Mouse (Mus musculus) liver, embryonic 11.5 days (tissue): ENCODE data around the gene Rdm1. TPM values are rescaled to one million over a fixed set of nuclear protein-coding genes. Genes with fewer than 3 reads are reported as not detected.
A peak's percentile ranks its signal among the peaks of the same experiment; 100 is the strongest.
"Not testable (repeated sequence)": the region's sequence is repeated elsewhere in the genome, so short reads cannot be mapped to it uniquely, and the experiment has no call there.

ENCODE experiments used
- ATAC-seq: fragments of 200-750 bp; cut with Nextera tagmentation; replicated peaks from 2 replicates; pipeline ENCODE4 v1.8.0; 2017; ENCODE audit warnings: moderate number of reproducible peaks, mild to moderate bottlenecking, moderate TSS enrichment, moderate library complexity; ENCODE audit not compliant: low FRiP score
- DNase-seq: peaks from one replicate; pipeline ENCODE4 v3.0.0-alpha.2; 2017; ENCODE audit warnings: low spot score
- H3K27ac ChIP-seq: fragments of 300-500 bp; sonication (generic); 2 replicates; pipeline ENCODE4 v1.5.1; 2014; ENCODE audit warnings: mild to moderate bottlenecking, low read depth, low read length, control low read depth
- H3K27me3 ChIP-seq: fragments of 300-500 bp; sonication (generic); replicated peaks from 2 replicates; pipeline ENCODE4 v1.6.1; 2014; ENCODE audit warnings: low read length, mixed read lengths; ENCODE audit not compliant: control insufficient read depth, insufficient read depth
- H3K36me3 ChIP-seq: fragments of 300-500 bp; sonication (generic); 2 replicates; pipeline ENCODE4 v1.6.1; 2014; ENCODE audit warnings: mild to moderate bottlenecking, low read length, moderate library complexity, mixed read lengths; ENCODE audit not compliant: control insufficient read depth, insufficient read depth
- H3K4me1 ChIP-seq: fragments of 300-500 bp; sonication (generic); replicated peaks from 2 replicates; pipeline ENCODE4 v1.6.1; 2014; ENCODE audit warnings: low read length, mixed read lengths; ENCODE audit not compliant: control insufficient read depth, insufficient read depth
- H3K4me2 ChIP-seq: fragments of 300-500 bp; sonication (generic); 2 replicates; pipeline ENCODE4 v1.6.1; 2014; ENCODE audit warnings: mild to moderate bottlenecking, control low read depth, moderate library complexity
- H3K4me3 ChIP-seq: fragments of 300-500 bp; sonication (generic); 2 replicates; pipeline ENCODE4 v1.5.1; 2014; ENCODE audit warnings: low read depth, low read length, control low read depth
- H3K9ac ChIP-seq: fragments of 300-500 bp; sonication (generic); 2 replicates; pipeline ENCODE4 v1.6.1; 2014; ENCODE audit warnings: low read depth, low read length, control low read depth
- H3K9me3 ChIP-seq: fragments of 300-500 bp; sonication (generic); 2 replicates; pipeline ENCODE4 v1.6.1; 2016; ENCODE audit warnings: low read length, inconsistent platforms, mixed read lengths; ENCODE audit not compliant: control insufficient read depth
- WGBS: fragments of 180-500 bp; shearing (Covaris S2); extraction: QIAGEN DNeasy Blood & Tissue Kit; methylation state at CpG from one replicate; pipeline ENCODE4 v1.1.7; 2014; 5-methylcytosine and 5-hydroxymethylcytosine counted together
- polyA plus RNA-seq: library from polyadenylated mRNA; unstranded; fragments of >200 nt; fragmentation: Nextera tagmentation; extraction: Ambion mirVana; gene quantifications from 2 replicates; pipeline ENCODE4 v1.2.1, GENCODE M21; 2014

Rdm1 gene
- polyA plus RNA-seq, 1 experiment from 2014 or later: 15.3 TPM

- WGBS: 26% methylated on average over 5 of the region's 5 CpGs
- H3K4me1 ChIP-seq: peaks cover 6% of the 10 kb centered on the region; the same call in 1 of the 2 replicates
- DNase-seq: peak; percentile 69
- no peaks in the 10 kb centered on the region; the same call in 1 of the 2 replicates for H3K36me3 ChIP-seq
- H3K27me3 ChIP-seq: no peaks in the 10 kb centered on the region
- no peak overlapping the region for H3K4me2 ChIP-seq
- no peak overlapping the region for H3K9ac ChIP-seq
- H3K9me3 ChIP-seq: no peaks in the 10 kb centered on the region
- ATAC-seq: no peak
- no peak overlapping the region for H3K4me3 ChIP-seq
- H3K27ac ChIP-seq: no peak overlapping the region
Measured at GRCm38 (mm10) chr11:101589444-101589843, 37.6 kb upstream of the Rdm1 start.

GRCm38 (mm10) chr11:101589989-101590624 is 36.9 kb upstream of the Rdm1 start:
- H3K36me3 ChIP-seq: no peaks in the 10 kb centered on the region; the same call in 1 of the 2 replicates
- H3K9me3 ChIP-seq: no peaks in the 10 kb centered on the region
- H3K27me3 ChIP-seq: no peaks in the 10 kb centered on the region
- 77% methylated on average over 12 of the region's 12 CpGs for WGBS
- ATAC-seq (no peak), DNase-seq (no peak)
- peaks cover 6% of the 10 kb centered on the region; the same call in 1 of the 2 replicates for H3K4me1 ChIP-seq
- no peak overlapping the region for H3K4me2 ChIP-seq
- H3K9ac ChIP-seq: no peak overlapping the region
- no peak overlapping the region for H3K27ac ChIP-seq
- no peak overlapping the region for H3K4me3 ChIP-seq

- 73% methylated on average over 6 of the region's 6 CpGs for WGBS
- Histone ChIP-seq H3K27ac (no peak within 1 kb of the TSS), H3K4me3 (no peak within 1 kb of the TSS), H3K9me3 (no peaks in the 10 kb centered on the region), H3K4me2 (no peak within 1 kb of the TSS), H3K4me1 (no peaks in the 10 kb centered on the region), H3K9ac (no peak within 1 kb of the TSS), H3K36me3 (no peaks in the 10 kb centered on the region), H3K27me3 (no peaks in the 10 kb centered on the region)
- DNase-seq (no peak), ATAC-seq (no peak)
Measured at GRCm38 (mm10) chr11:101599156-101599555, 27.8 kb upstream of the Rdm1 start, which contains the start of gene Gm11634. TSS of gene Gm11634 (minus strand) at chr11:101599256.

DNA sequence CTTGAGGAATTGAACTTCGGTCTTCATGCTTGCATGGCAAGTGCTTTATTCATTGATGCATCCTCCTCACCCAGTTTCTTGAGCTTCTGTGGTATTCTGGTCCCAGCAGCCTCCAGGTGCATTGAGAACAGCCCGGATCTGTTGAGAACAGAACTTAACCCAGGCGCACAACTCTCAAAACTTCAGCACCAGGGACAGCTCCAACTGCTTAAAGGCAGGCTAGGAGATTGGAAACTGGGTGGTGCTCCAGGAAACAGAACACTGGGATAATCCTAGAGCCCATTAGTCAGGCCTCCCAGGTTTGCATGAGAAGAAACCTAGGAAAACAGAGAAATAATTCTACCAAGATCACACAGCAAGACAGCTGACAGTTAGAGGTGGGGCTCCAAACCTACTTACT is 24.5 kb upstream of the Rdm1 start:
- H3K4me2 ChIP-seq: no peak overlapping the region
- WGBS: 6% methylated on average over 3 of the region's 3 CpGs
- no peak overlapping the region for H3K9ac ChIP-seq
- DNase-seq (peak; percentile 72), ATAC-seq (no peak)
- no peaks in the 10 kb centered on the region for H3K4me1 ChIP-seq
- H3K9me3 ChIP-seq: no peaks in the 10 kb centered on the region
- no peak overlapping the region for H3K4me3 ChIP-seq
- no peak overlapping the region for H3K27ac ChIP-seq
- no peaks in the 10 kb centered on the region for H3K36me3 ChIP-seq
- H3K27me3 ChIP-seq: no peaks in the 10 kb centered on the region

- Histone ChIP-seq H3K4me3 (peak overlapping the region; percentile 4; the same call in 1 of the 2 replicates), H3K9ac (no peak overlapping the region), H3K4me2 (peak overlapping the region; percentile 48), H3K9me3 (no peaks in the 10 kb centered on the region), H3K36me3 (no peaks in the 10 kb centered on the region), H3K27ac (peak overlapping the region; percentile 94; the same call in 1 of the 2 replicates), H3K27me3 (no peaks in the 10 kb centered on the region), H3K4me1 (no peaks in the 10 kb centered on the region)
- no peak for DNase-seq
- no peak for ATAC-seq
- WGBS: 7% methylated on average over 3 of the region's 3 CpGs
Measured at GRCm38 (mm10) chr11:101604116-101604515, 22.9 kb upstream of the Rdm1 start.

DNA sequence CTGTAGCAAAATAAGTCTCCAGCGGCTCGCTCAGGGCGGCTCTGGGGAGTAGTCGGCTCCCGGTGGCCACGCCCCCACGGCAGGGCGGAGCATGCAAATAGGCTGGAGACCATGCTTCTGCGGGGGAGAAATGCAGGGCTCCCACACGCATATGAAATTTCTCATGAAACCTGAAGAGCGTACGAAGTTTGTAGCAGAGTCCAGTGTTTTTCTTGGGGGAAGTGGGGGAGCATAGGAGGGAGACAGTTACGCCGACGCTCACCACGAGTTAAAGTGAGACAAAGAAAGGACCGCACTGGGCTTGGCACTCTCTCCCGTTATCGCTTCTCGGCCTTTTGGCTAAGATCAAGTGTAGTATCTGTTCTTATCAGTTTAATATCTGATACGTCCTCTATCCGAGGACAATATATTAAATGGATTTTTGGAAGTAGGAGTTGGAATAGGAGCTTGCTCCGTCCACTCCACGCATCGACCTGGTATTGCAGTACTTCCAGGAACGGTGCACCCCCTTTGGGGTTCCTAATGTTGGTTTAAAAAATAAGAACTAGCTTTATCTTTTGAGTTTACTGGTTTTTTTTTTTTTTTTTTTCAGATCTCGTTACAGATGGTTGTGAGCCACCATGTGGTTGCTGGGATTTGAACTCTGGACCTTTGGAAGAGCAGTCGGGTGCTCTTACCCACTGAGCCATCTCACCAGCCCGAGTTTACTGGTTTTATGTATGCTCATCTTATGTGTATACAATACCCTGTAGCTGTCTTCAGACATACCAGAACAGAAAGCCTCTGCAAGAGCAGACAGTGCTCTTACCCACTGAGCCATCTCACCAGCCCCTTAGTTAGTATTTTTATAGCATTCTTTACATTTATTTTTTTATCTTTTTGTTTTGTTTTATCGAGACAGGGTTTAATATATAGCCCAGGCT is 22.2 kb upstream of the Rdm1 start:
- not testable (repeated sequence) for H3K9me3 ChIP-seq, H3K4me1 ChIP-seq, H3K27me3 ChIP-seq, H3K36me3 ChIP-seq
- Histone ChIP-seq H3K27ac (peak overlapping the region; percentile 94), H3K4me3 (peak overlapping the region; percentile 4; the same call in 1 of the 2 replicates), H3K9ac (peak overlapping the region; percentile 44), H3K4me2 (peak overlapping the region; percentile 48)
- 1% methylated on average over 30 of the region's 30 CpGs for WGBS
- peak; percentile 88 for ATAC-seq
- peak; percentile 87 for DNase-seq

GRCm38 (mm10) chr11:101607134-101607533 is 19.9 kb upstream of the Rdm1 start:
- H3K9ac ChIP-seq, H3K36me3 ChIP-seq, DNase-seq, H3K4me1 ChIP-seq, ATAC-seq, H3K4me2 ChIP-seq, H3K9me3 ChIP-seq, H3K4me3 ChIP-seq, H3K27ac ChIP-seq, H3K27me3 ChIP-seq: not testable (repeated sequence)
- 86% methylated on average over 4 of the region's 4 CpGs for WGBS

DNA sequence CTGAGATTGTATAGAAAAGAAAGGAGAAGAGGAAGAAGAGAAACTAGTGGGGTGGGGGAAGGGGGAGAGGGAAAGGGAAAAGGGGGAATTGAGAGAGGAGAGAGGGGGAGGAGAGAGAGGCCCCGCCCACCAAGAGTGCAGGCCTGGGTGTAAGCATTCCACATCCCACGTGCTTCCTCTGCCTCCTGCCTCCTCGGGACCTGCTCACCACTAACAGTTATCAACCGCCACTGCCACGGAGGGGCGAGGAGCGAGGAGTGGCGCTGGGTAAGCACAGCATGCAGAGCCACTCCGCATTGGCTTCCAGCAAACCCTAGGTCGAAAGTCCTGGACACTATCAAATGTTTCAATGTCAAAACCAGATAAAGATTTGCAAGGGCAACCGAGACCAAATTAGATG is 16.6 kb upstream of the Rdm1 start:
- no peaks in the 10 kb centered on the region for H3K27me3 ChIP-seq
- H3K4me1 ChIP-seq: peaks cover 10% of the 10 kb centered on the region
- no peak for ATAC-seq
- DNase-seq: no peak
- no peak overlapping the region for H3K4me3 ChIP-seq
- peak overlapping the region; percentile 30 for H3K4me2 ChIP-seq
- H3K9me3 ChIP-seq: no peaks in the 10 kb centered on the region
- 14% methylated on average over 11 of the region's 11 CpGs for WGBS
- no peaks in the 10 kb centered on the region for H3K36me3 ChIP-seq
- H3K27ac ChIP-seq: no peak overlapping the region
- no peak overlapping the region for H3K9ac ChIP-seq
